Mouse (Mus musculus): Measurements from ENCODE around the gene Shcbp1l. TPM values are rescaled to one million over a fixed set of nuclear protein-coding genes. Genes with fewer than 3 reads are reported as not detected.

Shcbp1l gene
- polyA plus RNA-seq, 1 experiment from 2014 or later: 0.32 TPM

DNA sequence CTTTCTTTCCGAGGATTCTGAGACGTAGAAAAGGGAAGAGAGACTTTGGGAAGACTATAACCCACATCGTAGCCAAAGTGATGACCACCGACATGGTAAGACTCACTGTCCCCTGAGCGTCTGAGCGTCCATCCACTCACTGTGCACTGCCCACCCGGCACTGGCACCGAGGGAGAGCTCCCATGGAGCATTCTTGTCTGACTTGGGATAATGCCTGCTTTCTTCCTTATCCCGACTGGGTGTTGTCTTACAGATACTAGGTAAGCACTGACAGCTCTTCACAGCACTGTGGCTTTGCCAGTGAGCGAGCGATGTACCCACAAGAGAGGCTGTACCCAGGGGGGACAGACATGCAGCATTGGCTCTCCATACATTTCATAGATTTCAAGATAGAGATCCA lies 12.6 kb downstream of the Shcbp1l start:
- no peak for ATAC-seq (ENCODE audit: low read depth)
- H3K27ac ChIP-seq (ENCODE audit: low read length): no peak overlapping the region
- H3K4me2 ChIP-seq (ENCODE audit: low read depth, low read length): no peak overlapping the region
- H3K9me3 ChIP-seq (replicated peaks; ENCODE audit: control insufficient read depth, low read length): no peaks in the 10 kb centered on the region
- H3K9ac ChIP-seq (ENCODE audit: low read depth, low read length): no peak overlapping the region
- H3K4me1 ChIP-seq (ENCODE audit: control insufficient read depth, low read depth, low read length): no peaks in the 10 kb centered on the region
- H3K27me3 ChIP-seq (ENCODE audit: control insufficient read depth, insufficient read depth, low read depth, low read length): no peaks in the 10 kb centered on the region
- no peaks in the 10 kb centered on the region for H3K36me3 ChIP-seq (ENCODE audit: control insufficient read depth, insufficient read depth)
- no peak overlapping the region for H3K4me3 ChIP-seq (ENCODE audit: low read depth, low read length)
- 77% methylated on average over 11 of the region's 11 CpGs for WGBS (ENCODE audit: insufficient replicate concordance)

DNA sequence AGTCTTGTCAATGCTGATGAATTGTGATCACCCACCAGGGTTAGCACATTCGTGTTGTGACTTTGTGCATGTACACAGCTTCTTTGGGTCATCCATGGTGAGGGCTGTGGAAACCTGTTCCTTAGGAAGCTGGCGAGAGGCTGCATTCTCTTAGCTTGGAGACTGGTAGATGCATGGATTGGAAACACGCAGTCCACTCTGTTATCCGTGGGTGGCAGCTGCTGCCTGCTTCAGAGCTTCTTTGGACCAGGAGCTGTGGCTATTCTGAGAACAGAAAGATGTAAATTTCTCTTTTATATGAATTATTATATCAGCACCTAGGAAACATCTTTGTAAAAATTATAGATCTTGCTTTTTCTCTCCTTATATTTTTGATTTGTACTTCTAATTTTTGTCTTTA lies 15.8 kb downstream of the Shcbp1l start:
- Histone ChIP-seq H3K4me2 (ENCODE audit: low read depth, low read length) (no peak overlapping the region), H3K4me1 (ENCODE audit: control insufficient read depth, low read depth, low read length) (no peaks in the 10 kb centered on the region), H3K27ac (ENCODE audit: low read length) (no peak overlapping the region), H3K9ac (ENCODE audit: low read depth, low read length) (no peak overlapping the region), H3K9me3 (replicated peaks; ENCODE audit: control insufficient read depth, low read length) (no peaks in the 10 kb centered on the region), H3K27me3 (ENCODE audit: control insufficient read depth, insufficient read depth, low read depth, low read length) (no peaks in the 10 kb centered on the region), H3K4me3 (ENCODE audit: low read depth, low read length) (no peak overlapping the region), H3K36me3 (ENCODE audit: control insufficient read depth, insufficient read depth) (no peaks in the 10 kb centered on the region)
- ATAC-seq (ENCODE audit: low read depth): no peak
- 58% methylated on average over 4 of the region's 4 CpGs for WGBS (ENCODE audit: insufficient replicate concordance)

DNA sequence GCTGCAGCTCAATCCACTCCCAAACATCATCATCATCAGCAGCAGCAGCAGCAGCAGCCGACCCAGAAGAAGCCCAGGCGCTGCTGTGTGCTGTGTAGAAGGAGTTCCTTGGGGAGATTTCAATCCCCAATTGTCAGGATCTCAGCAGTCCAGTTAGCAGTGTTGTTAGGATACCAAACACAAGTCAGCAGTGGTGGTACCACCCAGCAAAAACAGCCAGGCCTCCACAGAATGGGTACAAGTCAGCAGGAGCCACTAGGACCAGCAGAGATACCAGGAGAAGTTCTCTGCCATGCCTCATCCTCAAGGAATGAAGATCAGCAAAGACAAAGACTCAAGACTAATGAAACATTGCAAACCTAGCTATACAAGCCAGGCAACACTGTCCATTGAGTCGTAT lies 16.7 kb downstream of the Shcbp1l start:
- no peak overlapping the region for H3K4me3 ChIP-seq (ENCODE audit: low read depth, low read length)
- H3K27ac ChIP-seq (ENCODE audit: low read length): no peak overlapping the region
- H3K9me3 ChIP-seq (replicated peaks; ENCODE audit: control insufficient read depth, low read length): no peaks in the 10 kb centered on the region
- no peaks in the 10 kb centered on the region for H3K4me1 ChIP-seq (ENCODE audit: control insufficient read depth, low read depth, low read length)
- H3K36me3 ChIP-seq (ENCODE audit: control insufficient read depth, insufficient read depth): no peaks in the 10 kb centered on the region
- WGBS (ENCODE audit: insufficient replicate concordance): 60% methylated on average over 3 of the region's 3 CpGs
- H3K4me2 ChIP-seq (ENCODE audit: low read depth, low read length): no peak overlapping the region
- H3K27me3 ChIP-seq (ENCODE audit: control insufficient read depth, insufficient read depth, low read depth, low read length): no peaks in the 10 kb centered on the region
- ATAC-seq (ENCODE audit: low read depth): no peak
- H3K9ac ChIP-seq (ENCODE audit: low read depth, low read length): no peak overlapping the region

DNA sequence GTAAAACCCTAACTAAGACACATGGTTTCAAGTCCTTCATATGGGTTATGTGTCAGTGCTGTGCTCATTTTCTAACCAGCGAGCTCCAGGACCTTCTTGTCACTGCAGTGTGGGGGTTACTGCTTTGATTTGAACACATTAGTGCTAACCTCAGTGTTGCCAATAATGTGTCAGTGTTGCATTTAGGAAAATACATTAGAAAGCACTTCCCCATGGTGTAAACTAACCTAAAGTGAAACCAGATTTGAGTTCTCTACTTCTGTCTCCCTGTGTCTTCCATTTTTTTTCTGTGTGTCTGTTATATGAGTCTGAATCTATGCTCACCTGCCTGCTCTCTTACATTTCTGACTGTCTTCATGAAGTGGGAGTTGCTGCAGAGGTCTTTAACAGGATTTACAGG lies 18.1 kb downstream of the Shcbp1l start:
- Histone ChIP-seq H3K4me1 (ENCODE audit: control insufficient read depth, low read depth, low read length) (no peaks in the 10 kb centered on the region), H3K36me3 (ENCODE audit: control insufficient read depth, insufficient read depth) (no peaks in the 10 kb centered on the region), H3K27me3 (ENCODE audit: control insufficient read depth, insufficient read depth, low read depth, low read length) (no peaks in the 10 kb centered on the region), H3K9me3 (replicated peaks; ENCODE audit: control insufficient read depth, low read length) (no peaks in the 10 kb centered on the region), H3K4me2 (ENCODE audit: low read depth, low read length) (no peak overlapping the region), H3K9ac (ENCODE audit: low read depth, low read length) (no peak overlapping the region), H3K27ac (ENCODE audit: low read length) (no peak overlapping the region), H3K4me3 (ENCODE audit: low read depth, low read length) (no peak overlapping the region)
- WGBS (ENCODE audit: insufficient replicate concordance): 70% methylated on average over 1 of the region's 1 CpGs
- no peak for ATAC-seq (ENCODE audit: low read depth)

DNA sequence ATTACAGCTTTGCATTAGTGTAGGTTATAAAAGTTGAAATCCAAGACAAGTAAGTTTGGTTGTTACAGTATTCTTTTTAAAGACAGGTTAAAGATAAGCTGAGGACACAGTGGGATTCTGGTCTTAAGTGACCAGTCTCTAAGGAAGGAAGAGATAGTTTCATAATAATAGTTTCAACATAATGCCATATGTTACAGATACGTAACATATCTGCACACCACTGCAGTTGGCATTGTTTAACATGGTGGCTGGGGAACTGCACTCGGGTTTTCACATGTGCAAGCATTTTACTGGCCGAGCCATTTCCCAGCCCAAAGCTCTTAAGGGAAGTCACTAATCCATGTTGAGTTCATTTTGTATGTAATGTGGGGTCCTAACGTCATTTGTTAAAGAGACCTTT lies 18.7 kb downstream of the Shcbp1l start:
- Histone ChIP-seq H3K9ac (ENCODE audit: low read depth, low read length) (no peak overlapping the region), H3K4me2 (ENCODE audit: low read depth, low read length) (no peak overlapping the region), H3K27ac (ENCODE audit: low read length) (no peak overlapping the region), H3K4me3 (ENCODE audit: low read depth, low read length) (no peak overlapping the region), H3K27me3 (ENCODE audit: control insufficient read depth, insufficient read depth, low read depth, low read length) (no peaks in the 10 kb centered on the region), H3K4me1 (ENCODE audit: control insufficient read depth, low read depth, low read length) (no peaks in the 10 kb centered on the region), H3K36me3 (ENCODE audit: control insufficient read depth, insufficient read depth) (no peaks in the 10 kb centered on the region), H3K9me3 (replicated peaks; ENCODE audit: control insufficient read depth, low read length) (no peaks in the 10 kb centered on the region)
- 58% methylated on average over 4 of the region's 4 CpGs for WGBS (ENCODE audit: insufficient replicate concordance)
- no peak for ATAC-seq (ENCODE audit: low read depth)

DNA sequence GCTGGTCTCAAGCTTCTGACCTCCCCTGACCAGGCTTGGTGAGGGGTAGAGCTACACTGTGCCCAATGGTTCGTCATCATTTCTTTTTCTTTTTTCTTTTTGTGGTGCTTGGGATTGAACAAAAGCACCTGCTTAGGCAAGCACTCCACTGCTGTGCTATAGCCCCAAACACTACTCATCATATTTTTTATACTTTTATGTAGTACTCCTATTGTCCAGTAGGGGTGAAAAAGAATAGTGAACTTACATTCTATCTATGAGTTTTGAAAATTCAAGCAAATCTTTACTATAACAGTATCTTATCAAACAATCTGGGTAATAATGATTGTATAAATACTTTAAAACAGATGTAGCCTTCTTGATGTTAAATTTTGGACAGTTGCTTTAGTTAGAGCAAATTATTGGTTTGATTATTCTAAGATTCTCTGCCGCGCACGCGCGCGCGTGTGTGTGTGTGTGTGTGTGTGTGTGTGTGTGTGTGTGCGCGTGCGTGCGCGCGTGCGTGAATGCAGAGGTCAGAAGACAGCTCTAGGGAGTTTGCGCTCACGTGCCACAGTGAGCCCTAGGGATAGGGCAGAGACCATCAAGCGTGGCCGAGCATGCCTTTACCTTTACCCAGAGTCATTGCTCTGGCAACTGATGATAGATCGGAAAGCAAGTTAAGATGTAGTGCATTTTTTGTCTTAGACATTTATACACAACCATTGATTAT lies 21.3 kb downstream of the Shcbp1l start:
- H3K4me3 ChIP-seq (ENCODE audit: low read depth, low read length): no peak overlapping the region
- no peaks in the 10 kb centered on the region for H3K27me3 ChIP-seq (ENCODE audit: control insufficient read depth, insufficient read depth, low read depth, low read length)
- H3K4me2 ChIP-seq (ENCODE audit: low read depth, low read length): no peak overlapping the region
- H3K36me3 ChIP-seq (ENCODE audit: control insufficient read depth, insufficient read depth): no peaks in the 10 kb centered on the region
- 92% methylated on average over 20 of the region's 20 CpGs for WGBS (ENCODE audit: insufficient replicate concordance)
- no peaks in the 10 kb centered on the region for H3K9me3 ChIP-seq (replicated peaks; ENCODE audit: control insufficient read depth, low read length)
- H3K9ac ChIP-seq (ENCODE audit: low read depth, low read length): no peak overlapping the region
- ATAC-seq (ENCODE audit: low read depth): no peak
- H3K27ac ChIP-seq (ENCODE audit: low read length): no peak overlapping the region
- H3K4me1 ChIP-seq (ENCODE audit: control insufficient read depth, low read depth, low read length): no peaks in the 10 kb centered on the region

DNA sequence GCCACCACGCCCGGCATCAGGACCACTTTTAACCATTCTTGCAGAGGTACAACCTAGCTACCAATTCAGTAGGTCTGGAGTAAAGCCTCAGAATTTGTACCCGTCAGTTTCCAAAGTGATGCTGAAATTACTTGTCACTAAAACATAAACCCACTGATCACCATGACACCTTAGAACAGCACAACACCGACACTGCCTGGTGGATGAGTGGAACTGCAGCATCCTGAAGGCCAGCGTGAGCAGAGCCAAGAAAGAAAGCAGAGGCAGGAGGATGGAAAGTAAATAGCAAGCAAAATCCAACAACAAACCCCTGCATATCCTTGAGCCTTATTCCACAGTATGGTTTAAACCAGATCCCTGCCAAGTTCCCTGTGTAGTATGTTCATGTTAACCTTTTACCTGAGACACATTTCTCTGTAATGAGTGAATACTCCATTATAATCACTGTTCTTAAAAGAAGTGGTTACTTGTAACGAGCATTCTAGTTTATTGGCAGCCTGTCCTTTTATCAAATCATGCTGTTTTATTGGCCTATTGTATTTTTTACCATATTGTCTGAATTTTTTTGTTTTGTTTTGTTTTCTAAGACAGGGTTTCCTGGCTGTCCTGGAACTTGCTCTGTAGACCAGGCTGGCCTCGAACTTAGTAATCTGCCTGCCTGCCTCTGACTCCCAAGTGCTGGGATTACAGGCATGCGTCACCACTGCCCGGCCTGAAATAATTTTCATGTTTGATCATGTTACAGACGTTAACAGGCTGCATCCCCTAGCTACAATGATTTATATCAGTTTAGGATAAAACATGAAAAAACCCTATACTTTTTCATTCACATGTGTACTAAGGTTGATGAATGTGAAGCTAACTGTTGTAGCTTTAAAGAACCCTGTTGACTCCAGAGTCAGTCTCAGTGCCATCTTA lies 26.5 kb downstream of the Shcbp1l start:
- no peaks in the 10 kb centered on the region for H3K27me3 ChIP-seq (ENCODE audit: control insufficient read depth, insufficient read depth, low read depth, low read length)
- no peaks in the 10 kb centered on the region for H3K4me1 ChIP-seq (ENCODE audit: control insufficient read depth, low read depth, low read length)
- H3K27ac ChIP-seq (ENCODE audit: low read length): no peak overlapping the region
- ATAC-seq (ENCODE audit: low read depth): no peak
- peaks cover 8% of the 10 kb centered on the region for H3K36me3 ChIP-seq (ENCODE audit: control insufficient read depth, insufficient read depth)
- no peak overlapping the region for H3K4me3 ChIP-seq (ENCODE audit: low read depth, low read length)
- no peaks in the 10 kb centered on the region for H3K9me3 ChIP-seq (replicated peaks; ENCODE audit: control insufficient read depth, low read length)
- WGBS (ENCODE audit: insufficient replicate concordance): 65% methylated on average over 10 of the region's 10 CpGs
- no peak overlapping the region for H3K4me2 ChIP-seq (ENCODE audit: low read depth, low read length)
- no peak overlapping the region for H3K9ac ChIP-seq (ENCODE audit: low read depth, low read length)

DNA sequence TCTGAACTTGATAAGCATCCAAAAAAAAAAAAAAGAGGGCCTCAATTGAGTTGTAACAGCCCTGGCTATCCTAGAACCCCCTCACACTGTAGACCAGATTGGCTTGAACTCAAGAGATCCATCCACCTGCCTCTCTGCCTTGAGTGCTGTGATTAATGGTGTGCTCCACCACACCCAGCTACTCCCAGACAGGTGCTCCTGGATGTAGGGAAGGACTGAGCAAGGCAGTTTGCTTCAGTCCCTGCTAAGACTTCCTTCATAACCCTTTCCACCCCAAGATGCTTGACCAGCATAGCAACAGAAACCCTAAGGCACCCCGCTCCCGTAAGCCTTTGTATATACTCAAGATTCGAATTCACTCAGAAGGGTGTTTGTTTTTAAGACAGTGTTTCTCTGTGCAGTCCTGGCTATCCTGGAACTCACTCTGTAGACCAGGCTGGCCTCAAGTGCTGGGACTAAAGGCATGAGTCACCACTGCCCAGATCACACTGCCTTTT lies 28.2 kb downstream of the Shcbp1l start:
- no peaks in the 10 kb centered on the region for H3K9me3 ChIP-seq (replicated peaks; ENCODE audit: control insufficient read depth, low read length)
- H3K36me3 ChIP-seq (ENCODE audit: control insufficient read depth, insufficient read depth): peaks cover 16% of the 10 kb centered on the region
- H3K9ac ChIP-seq (ENCODE audit: low read depth, low read length): no peak overlapping the region
- no peak overlapping the region for H3K27ac ChIP-seq (ENCODE audit: low read length)
- no peak overlapping the region for H3K4me3 ChIP-seq (ENCODE audit: low read depth, low read length)
- H3K4me1 ChIP-seq (ENCODE audit: control insufficient read depth, low read depth, low read length): no peaks in the 10 kb centered on the region
- ATAC-seq (ENCODE audit: low read depth): no peak
- no peak overlapping the region for H3K4me2 ChIP-seq (ENCODE audit: low read depth, low read length)
- WGBS (ENCODE audit: insufficient replicate concordance): 87% methylated on average over 3 of the region's 3 CpGs
- H3K27me3 ChIP-seq (ENCODE audit: control insufficient read depth, insufficient read depth, low read depth, low read length): no peaks in the 10 kb centered on the region

DNA sequence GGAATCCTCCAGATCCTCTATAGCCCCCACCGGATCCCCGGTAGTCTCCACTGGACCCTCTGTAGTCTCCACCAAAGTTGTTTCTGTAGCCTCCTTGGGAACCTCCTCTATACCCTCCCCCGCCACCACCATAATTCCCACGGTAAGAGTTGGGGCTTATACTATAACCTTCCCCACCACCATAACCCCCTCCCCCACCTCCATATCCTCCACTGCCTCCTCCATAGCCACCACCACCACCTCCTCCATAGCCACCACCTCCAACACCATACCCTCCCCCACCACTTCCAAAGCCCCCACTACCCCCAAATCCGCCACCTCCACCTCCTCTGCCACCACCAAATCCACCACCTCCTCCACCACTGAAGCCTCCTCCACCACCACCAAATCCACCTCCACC lies 31.2 kb downstream of the Shcbp1l start:
- Histone ChIP-seq H3K36me3 (ENCODE audit: control insufficient read depth, insufficient read depth) (peaks cover 39% of the 10 kb centered on the region), H3K27ac (ENCODE audit: low read length) (no peak overlapping the region), H3K9me3 (replicated peaks; ENCODE audit: control insufficient read depth, low read length) (no peaks in the 10 kb centered on the region), H3K4me3 (ENCODE audit: low read depth, low read length) (no peak overlapping the region), H3K4me1 (ENCODE audit: control insufficient read depth, low read depth, low read length) (no peaks in the 10 kb centered on the region), H3K27me3 (ENCODE audit: control insufficient read depth, insufficient read depth, low read depth, low read length) (no peaks in the 10 kb centered on the region), H3K9ac (ENCODE audit: low read depth, low read length) (no peak overlapping the region), H3K4me2 (ENCODE audit: low read depth, low read length) (no peak overlapping the region)
- no peak for ATAC-seq (ENCODE audit: low read depth)
- 84% methylated on average over 5 of the region's 5 CpGs for WGBS (ENCODE audit: insufficient replicate concordance)

Data from liver, embryonic 16.5 days (tissue).